Mouse (Mus musculus): ENCODE measurements around the gene Dner.

Dner gene

DNA sequence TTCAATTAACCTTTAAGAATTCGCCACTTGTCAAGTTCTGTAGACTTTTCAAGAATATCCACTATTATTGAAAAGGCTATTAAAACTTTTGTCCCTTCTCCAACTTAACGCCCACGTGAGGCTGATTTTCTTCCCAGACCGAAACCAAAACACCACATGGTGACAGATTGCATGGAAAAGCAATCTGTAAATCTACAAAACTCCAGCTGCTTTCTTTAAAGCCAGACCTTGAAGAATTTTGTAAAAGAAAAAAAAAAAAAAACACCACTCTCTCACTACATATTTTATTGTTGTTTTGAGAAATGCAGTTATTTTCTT is 173.1 kb downstream of the Dner start:
- no peak for DNase-seq

DNA sequence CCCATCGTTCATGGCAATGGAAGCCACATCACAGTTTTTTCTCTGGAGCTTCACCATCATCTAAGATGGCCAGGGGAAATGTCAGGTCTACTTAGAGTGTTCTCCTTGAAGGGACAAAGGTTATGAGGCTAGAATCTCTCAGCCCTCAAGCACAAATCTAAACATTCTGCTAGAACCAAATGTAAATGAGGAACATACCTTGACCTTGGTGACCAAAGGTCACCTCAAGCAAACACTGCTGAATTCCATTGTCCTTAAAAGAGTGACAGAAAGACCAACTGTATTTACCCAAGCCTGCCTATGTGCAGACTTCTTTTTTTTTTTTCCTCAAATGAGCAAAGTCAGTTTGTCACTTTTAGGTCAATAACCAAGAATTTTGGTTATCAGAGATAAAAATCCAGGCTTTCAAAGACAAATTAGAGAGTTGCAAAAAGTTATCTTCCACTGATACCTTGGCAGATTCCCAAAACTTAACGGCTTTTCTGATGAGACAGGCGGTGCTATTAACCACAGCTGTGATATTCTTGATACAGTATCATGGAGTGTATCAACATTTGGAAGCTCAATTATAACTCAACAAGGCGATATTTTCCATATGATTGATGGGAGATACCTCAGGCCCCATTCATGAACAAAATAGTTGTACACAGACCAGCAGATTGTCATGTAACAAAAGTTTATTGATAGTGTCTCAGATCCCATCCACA is 173.6 kb downstream of the Dner start:
- no peak for DNase-seq

DNA sequence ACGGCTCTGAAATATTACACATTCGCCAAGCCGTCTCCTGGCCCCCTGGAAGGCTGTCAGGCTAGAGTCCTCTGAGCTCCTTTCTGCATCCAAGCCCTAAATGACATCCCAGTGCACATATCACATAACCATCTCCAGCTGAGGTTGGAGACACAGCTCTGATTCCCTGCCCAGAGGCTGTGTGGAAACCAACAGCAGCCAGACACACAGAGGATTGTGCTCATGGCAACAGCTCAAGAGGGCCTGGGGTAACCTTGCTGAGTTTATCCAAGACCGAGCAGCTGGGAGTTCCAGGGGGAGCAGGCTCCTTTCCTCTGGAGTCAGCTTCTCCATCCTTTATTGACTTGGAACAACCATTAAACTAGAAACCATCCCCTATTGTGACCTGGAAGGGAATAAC is 177.7 kb downstream of the Dner start:
- DNase-seq = no peak

DNA sequence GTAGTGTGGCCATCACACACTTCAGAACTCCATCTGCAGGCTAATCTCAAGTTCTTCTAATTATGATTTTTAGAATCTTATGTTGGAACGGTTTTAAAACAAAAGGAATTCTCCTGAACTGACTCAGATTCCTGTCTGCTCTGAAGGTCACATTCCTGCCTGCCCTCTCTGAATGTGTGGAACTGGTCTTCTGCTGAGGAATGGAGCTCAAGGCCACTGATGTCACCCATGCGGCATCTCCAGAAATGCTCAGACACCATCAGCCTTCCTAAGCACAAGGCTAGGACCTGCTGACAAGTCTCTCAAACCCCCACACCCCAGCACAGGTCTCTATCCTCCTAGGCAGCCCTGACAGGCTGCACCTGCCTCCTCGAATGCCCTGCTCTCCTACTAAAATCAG is 182.8 kb downstream of the Dner start:
- no peak for DNase-seq

DNA sequence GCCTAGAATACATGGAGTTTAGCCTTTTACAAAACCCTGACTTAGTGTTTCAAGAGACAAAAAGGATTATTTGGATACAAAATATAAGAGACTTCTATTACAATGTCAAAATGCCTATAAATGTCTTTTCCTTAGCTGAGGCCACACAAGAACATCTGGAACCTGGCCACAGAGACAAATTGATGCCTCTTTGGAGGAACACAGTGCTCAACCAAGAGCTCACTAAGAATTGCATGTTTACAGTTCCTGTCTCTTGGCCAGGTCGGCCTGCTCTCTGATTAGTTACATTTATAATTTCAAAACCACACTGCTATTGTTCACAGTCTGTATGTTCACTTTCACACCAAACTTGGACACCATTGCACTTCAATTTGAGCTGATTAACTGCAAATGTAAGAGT is 187.5 kb downstream of the Dner start:
- DNase-seq = no peak

DNA sequence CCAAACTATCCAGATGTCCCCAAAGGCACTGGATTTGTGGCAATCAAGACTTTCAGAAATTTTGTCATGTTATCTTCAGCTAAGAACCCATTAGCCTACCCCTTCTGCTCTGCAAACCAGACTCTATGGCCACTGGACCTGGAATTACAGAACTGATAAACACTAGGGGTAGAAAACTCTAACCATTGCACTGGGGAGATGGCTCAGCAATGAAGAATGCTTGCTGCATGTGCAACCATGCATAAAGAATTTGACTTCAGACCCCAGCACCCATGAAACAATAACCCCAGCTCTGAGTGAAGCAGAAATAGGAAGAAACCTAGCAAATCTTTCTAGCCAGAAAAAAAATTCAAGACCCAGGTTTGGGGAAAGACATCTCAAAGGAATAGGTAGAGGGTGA is 188.5 kb downstream of the Dner start:
- DNase-seq = no peak

DNA sequence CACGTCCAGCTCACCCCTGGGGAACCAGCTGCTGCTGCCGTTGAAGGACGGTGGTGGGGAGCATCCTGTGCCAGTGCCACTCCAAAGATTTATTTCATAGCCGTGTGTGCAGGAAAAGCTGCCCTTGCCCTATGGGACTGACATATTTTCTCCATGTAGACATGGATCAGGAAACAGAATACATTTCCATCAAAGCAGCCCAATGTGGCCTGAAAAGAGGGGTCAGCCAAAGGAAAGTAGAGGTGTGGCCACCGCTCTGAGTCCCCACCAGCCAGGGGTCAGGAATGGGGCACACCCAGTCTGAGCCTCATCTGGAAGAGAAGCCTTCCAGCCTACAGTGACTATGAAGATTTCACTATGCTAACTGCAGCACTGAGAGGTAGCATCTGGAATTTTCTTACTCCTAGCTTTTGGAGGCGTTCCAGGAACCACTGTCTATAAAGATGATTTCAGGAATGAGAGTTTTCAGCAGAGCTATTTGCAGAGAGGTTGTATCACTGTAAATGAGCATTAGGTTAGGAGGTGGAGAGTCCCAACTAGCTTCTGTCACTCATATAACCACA is 189.0 kb downstream of the Dner start:
- DNase-seq = no peak

DNA sequence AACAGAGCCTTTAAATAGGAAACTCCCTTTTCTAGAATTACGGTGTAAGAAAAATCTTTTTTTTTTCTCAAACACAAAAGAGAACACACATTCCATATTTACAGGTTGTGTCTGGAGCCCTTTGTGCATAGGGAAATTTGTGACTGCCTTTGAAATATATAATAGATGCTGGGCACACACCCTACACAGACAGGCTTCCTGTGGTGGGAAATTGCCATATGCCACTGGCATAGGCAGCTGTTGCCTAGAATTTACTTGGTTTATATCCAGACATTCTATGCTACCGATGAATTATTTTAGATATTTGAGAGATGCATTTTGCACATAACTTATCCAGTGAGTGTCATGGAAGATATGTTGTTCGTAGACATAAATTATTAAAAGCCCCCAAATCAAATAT is 195.3 kb downstream of the Dner start:
- no peak for DNase-seq

DNA sequence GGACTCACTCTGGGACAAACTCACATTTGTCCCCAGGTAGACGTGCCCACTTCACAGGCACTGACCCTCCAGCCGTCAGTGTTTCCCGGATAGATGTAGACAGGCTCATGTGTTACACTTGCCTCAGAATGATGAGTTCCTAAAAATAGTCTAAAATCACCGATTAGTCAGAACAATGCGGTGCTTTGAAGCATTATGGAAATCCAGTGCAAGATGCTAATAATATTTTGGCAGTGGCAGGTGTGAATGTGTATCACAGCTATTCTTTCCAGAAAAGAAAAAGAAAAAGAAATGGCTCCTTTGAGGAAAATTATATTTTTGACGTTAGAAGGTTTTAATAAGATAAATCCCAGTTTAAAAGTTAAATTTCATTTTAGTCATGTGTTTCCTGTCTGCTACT is 204.3 kb downstream of the Dner start:
- DNase-seq = no peak

DNA sequence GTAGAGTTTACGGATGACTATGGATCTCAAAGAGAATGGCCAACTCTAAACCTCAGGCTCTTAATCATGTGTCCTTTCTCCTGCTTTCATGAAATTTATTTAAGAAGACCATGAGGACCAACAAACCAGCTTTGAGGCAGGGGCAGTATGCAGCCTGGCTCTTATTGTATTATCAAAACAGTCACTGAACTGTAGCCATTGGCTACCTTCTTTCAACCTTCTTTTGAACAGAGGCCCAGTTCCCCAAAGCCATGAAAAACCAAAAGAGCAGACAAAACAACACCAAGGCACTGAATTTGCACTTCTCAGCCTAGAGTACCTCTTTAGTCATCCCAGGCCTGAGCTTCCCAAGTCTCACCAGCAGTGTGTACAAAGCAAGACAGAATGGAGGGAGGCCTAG is 207.5 kb downstream of the Dner start:
- no peak for DNase-seq

DNA sequence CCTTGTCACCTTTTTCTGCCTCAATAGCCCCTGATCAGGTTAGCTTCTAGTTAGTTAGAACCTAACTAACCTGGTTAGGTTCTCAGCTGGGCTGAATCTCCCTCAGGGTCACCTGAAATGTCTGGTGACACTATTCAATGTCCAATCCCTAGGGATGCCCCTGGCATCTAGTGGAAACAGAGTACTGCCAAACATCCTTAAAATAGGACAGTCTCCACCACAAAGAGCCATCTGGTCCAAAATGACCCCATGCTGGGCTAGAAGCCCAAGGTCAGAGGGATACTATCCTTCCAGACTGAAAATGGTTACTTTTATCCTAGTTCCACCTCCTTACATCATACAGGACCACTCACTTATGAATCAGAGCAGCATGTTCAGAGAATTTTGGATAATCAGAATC is 211.0 kb downstream of the Dner start:
- DNase-seq = no peak

DNA sequence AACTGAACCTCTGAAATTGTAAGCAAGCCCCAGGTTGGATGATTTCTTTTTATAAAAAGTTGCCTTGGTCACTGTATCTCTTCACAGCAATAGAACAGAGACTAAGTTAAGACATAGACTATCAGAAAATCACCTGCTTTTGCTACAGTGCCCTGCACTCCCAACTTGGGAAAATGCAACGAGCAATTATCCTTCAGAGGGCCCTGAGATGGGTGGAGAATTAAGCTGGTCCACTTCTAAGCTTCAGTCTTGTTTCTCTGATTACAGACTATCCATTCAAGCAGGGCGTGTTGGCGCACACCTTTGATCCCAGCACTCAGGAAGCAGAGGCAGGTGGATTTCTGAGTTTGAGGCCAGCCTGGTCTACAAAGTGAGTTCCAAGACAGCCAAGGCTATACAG is 211.4 kb downstream of the Dner start:
- no peak for DNase-seq

DNA sequence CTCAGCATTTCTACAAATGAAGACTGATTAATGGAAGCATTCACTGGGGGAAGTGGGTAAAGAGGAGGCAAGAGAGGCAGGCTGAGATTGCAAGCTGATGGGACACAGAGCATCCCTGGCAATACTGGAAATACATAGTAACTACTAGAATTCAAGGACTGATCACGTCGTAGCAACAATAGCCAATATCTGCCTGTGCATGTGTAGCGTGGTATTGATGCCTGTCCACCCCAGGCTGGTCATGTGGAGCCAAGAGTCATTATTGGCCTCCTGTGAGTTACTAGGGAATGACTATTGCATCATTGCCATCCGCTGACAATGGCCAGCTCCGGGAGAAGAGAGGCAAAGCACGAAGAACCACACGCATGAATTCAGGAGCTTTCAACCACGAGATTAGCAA is 216.0 kb downstream of the Dner start:
- DNase-seq = no peak

DNA sequence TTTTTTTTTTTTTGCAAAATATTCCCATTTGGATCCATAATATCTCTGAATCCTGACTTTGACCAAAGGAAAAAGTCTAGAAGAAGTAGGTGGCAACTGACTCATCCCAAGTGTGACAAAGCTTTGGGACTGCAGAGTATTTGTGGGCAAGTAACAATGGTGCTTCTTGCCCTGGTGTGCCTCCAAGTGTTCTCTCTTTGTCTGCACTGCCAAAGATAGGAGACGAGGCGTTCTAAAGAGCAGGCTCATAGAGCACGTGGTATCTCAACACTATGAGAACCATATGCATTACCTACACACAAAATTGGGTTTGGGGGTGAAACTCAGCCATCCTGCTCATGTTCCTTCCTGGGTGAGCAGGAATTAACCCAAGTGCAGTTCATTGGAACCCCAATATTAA is 221.7 kb downstream of the Dner start:
- no peak for DNase-seq

DNA sequence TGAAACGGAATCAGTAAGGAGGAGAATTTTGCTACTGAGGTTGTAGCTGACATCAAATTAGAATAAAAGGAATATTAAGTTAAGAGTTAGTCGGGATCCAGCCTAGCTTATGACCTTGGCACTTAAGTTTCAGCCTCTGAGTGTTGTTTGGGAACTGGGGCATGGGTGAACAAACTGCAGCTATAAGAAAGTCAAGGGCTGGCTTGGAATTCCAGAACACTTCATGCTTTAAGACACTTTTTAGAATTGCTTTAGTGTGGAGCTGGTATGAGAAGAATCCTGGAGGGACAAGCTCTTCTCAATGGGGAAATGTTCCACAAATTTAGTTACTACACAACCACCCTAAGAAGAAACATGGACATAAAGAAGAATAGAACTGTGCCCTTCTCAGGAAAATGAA is 223.8 kb downstream of the Dner start:
- no peak for DNase-seq

DNA sequence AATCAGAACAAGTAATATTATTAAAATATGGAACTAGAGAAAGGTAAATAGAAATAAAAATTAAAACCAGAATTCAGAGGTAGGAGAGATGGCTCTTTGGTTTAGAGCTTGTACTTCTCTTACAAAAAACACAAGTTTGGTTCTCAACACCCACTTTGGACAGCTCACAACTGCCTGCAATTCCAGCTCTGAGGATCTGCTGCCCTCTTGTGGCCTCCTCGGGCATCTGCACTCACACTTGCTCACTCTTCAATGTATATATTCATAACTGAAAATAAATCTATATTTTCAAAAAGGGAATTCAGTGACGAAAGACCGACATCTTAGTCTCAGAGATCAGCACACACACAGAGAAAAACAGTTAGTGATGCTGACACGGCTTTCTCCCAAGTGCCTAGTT is 225.7 kb downstream of the Dner start:
- DNase-seq = peak; percentile 19

DNA sequence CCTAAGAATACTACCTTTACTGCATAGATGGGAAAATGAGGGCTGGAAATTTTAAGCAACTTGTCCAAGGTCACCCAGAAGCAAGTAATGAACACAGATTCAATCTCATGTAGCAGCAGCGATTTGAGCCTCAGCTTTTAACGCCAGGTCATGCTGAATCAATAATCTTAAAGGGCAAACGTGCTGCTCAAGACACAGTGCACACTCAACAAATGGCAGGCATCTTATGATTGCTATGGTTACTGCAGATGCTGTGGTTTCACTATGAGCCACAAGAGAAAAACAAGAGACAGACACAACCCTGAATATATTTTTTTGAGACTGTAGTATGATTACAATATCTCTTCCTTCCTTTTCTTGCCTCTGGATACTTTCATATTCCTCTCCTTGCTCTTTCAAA is 228.4 kb downstream of the Dner start:
- DNase-seq = no peak

DNA sequence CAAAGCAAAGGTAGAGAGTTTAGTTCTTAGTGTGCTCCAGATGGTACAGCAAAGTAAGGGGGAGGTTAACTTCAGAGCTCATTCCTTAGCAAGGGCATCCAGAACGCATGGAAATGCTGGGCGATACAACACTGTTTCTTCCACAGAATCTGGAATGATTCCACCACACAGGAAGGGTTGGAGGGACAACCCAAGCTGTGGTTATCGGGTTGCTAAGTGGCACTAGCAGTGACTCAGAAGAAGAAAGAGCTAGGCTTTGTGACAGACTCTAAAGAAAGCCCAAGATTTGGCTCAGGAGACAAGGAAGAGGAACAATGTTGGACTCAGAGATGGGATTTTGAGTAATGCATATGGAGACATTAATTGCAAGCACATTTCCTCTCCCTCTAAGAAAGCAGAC is 231.3 kb downstream of the Dner start:
- no peak for DNase-seq

DNA sequence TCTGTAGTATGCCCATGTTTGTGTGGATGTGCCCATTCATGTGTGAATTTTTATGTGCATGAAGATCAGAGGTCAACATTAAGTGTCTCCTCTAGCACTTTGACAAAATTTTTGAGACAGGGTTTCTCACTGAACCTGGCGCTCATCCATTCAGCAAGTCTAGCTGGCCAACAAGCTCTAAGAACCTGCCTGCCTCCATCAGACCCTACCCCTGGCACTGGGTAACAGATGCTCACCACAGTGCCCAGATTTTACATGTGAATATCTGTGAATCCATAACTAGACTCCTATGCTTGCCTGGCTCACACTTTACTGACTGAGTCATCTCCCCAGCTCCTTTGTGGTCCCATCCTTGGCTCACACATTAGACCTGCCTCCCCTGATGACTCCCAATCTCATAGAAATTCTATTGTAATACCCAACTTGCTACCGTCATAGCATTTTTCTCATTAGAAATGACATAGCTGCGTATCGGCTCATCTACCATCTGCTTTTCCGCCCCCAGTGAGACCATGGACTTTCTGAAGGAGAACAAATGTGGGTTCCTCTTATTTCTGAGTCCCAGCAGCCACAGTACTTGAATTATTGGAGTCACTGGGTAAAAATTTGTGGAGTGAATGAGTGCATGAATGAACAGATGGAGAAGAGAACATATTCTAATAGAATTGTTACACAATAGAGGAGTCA is 231.9 kb downstream of the Dner start:
- DNase-seq = no peak

DNA sequence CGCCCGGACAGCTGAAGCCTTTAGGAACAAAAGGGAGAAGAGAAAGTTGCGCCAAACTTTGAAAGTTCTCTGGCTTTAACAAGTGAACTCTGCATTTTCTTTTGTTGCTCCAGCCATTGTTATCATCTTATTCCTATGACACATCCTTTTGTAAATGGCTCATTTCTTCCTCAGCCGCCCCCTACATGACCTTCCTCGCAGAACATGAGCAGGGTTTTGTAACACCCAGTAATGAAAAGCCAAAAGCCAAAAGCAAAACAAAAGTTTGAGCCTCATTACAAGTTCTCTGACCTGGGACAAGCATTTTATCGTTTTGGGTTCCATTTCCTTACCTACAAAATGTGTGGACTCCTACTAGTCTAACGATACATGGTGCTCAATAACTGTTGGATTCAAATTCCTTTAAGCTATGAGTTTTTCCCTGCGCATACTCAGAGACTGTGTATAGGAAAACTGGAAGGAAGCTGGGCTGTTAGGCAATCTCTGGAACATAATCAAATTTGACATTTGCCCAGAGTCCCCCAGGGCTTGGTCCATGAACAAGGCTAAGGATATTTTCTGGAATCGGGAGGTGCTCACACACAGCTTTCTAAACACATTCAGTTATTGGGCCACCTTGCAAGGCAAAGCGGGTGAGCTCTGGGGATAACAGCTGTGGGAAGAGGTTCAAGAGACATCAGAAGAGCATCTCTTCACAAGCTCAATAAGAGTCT is 246.3 kb downstream of the Dner start:
- no peak for DNase-seq

DNA sequence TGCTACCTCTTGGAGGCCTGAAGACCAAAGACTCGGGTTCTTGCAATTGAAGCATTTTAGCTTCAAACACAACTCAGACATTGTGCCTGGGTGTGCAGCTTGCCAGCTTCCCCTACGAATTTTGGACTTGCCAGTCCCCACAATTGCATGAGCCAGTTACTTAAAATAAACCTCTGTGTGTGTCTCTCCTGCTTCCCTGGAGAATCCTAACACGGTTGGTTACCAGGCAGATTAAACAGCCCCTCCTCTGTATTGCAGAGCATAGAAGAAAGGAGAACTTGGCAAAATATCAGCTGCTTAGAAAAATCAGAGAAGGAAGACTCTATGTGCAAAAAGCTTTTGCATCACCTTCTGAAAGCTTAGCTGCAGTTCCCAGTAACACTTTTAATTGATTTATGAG is 252.4 kb downstream of the Dner start:
- no peak for DNase-seq

DNA sequence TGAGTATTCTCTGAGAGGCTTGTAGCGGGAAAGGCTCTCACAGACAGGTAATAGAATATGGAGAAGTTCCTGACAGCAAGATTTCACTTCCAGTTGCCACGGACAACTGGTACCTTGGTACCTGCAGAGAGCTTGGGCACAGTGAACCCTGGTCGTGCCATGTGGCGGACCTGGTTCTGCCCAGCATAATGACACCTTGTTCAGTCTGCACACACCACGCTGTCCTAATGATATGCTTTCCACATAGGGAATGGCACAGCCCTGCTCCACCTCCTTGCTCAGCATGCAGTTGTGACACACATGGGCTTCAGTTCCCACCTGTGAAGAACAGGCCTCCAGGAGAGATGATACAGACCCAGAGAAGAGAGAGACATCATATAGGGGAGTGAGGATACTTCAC is 253.0 kb downstream of the Dner start:
- no peak for DNase-seq

DNA sequence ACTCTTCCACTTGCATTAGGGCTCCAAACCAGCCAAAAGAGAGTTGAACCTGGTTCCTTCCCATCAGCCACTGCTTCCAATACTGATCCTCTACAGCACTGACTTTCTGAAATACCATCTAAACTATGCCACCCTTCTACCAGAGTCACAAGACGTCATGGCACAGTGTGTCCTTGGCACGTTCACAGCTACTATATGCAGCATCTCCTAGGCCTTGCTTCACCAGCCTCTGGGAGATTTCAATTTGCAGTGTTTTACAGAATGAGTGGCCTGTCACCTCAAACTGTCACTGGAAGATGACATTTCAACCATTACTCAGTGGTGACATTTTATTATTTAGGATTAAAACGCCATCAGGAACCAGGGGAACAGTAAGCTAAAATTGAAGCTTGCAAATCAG is 254.6 kb downstream of the Dner start:
- no peak for DNase-seq

DNA sequence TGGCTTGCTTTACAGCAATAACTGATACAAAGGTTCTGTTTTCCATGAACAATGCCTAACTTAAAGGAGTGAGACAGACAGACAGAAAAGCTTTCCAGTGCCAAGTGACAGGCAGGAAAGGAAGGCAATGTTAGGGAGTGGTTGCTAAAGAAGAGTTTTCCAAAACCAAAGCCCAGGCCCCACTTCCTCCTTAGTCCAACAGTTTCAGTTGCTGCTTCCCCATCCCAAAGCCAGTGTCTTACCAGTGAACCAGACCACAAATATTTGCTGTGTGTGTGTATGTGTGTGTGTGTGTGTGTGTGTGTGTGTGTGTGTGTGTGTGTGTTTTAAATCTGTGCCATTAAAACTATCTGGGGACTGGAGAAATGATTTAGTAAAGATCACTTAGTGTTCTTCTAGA is 258.5 kb downstream of the Dner start:
- DNase-seq = no peak

Data from thymus, postnatal 4 days (tissue).